Mouse (Mus musculus) heart, embryonic 16.5 days (tissue): ENCODE results near the gene Tbc1d9b. TPM values are rescaled to one million over a fixed set of nuclear protein-coding genes. Genes with fewer than 3 reads are reported as not detected.
"Not testable (repeated sequence)": the region's sequence is repeated elsewhere in the genome, so short reads cannot be mapped to it uniquely, and the experiment has no call there.

Experiments used
- ATAC-seq: fragments of 200-750 bp; cut with Nextera tagmentation; replicated peaks from 2 replicates; pipeline ENCODE4 v1.8.0; 2017; ENCODE audit warnings: moderate number of reproducible peaks; ENCODE audit not compliant: insufficient read depth, low FRiP score; ENCODE audit errors: extremely low read depth
- H3K27ac ChIP-seq: fragments of 300-500 bp; sonication (generic); 2 replicates; pipeline ENCODE4 v1.5.1; 2014; ENCODE audit warnings: mild to moderate bottlenecking, low read length, control low read depth, moderate library complexity
- H3K27me3 ChIP-seq: fragments of 300-500 bp; sonication (generic); 2 replicates; pipeline ENCODE4 v1.6.1; 2014; ENCODE audit warnings: low read length, mixed read lengths; ENCODE audit not compliant: control insufficient read depth, insufficient read depth
- H3K36me3 ChIP-seq: fragments of 300-500 bp; sonication (generic); 2 replicates; pipeline ENCODE4 v1.6.1; 2014; ENCODE audit not compliant: control insufficient read depth, insufficient read depth
- H3K4me1 ChIP-seq: fragments of 300-500 bp; sonication (generic); 2 replicates; pipeline ENCODE4 v1.6.1; 2014; ENCODE audit warnings: low read length, mixed read lengths; ENCODE audit not compliant: control insufficient read depth, insufficient read depth
- H3K4me2 ChIP-seq: fragments of 300-500 bp; sonication (generic); 2 replicates; pipeline ENCODE4 v1.6.1; 2014; ENCODE audit warnings: low read depth, mild to moderate bottlenecking, control low read depth, low read length
- H3K4me3 ChIP-seq: fragments of 300-500 bp; sonication (generic); 2 replicates; pipeline ENCODE4 v1.5.1; 2014; ENCODE audit warnings: mild to moderate bottlenecking, control low read depth, low read length
- H3K9ac ChIP-seq: fragments of 300-500 bp; sonication (generic); 2 replicates; pipeline ENCODE4 v1.6.1; 2014; ENCODE audit warnings: low read length, control low read depth
- H3K9me3 ChIP-seq: fragments of 300-500 bp; sonication (generic); replicated peaks from 2 replicates; pipeline ENCODE4 v1.6.1; 2016; ENCODE audit warnings: low read length; ENCODE audit not compliant: control insufficient read depth
- WGBS: fragments of 180-500 bp; shearing (Covaris S2); extraction: QIAGEN DNeasy Blood & Tissue Kit; methylation state at CpG from one replicate; pipeline ENCODE4 v1.1.7; 2014; 5-methylcytosine and 5-hydroxymethylcytosine counted together
- polyA plus RNA-seq: library from polyadenylated mRNA; unstranded; fragments of >200 nt; fragmentation: Nextera tagmentation; extraction: Ambion mirVana; gene quantifications from 2 replicates; pipeline ENCODE4 v1.2.1, GENCODE M21; 2015

The Tbc1d9b gene
- polyA plus RNA-seq, 1 experiment from 2014 or later = 34.1 TPM

GRCm38 (mm10) chr11:50100548-50101307 lies 30.5 kb upstream of the Tbc1d9b start:
- Histone ChIP-seq H3K27me3 (no peaks in the 10 kb centered on the region), H3K4me2 (no peak overlapping the region), H3K9ac (no peak overlapping the region), H3K4me1 (peaks cover 12% of the 10 kb centered on the region), H3K4me3 (no peak overlapping the region), H3K27ac (no peak overlapping the region), H3K36me3 (peaks cover 2% of the 10 kb centered on the region; the same call in 1 of the 2 replicates), H3K9me3 (no peaks in the 10 kb centered on the region)
- WGBS = 67% methylated on average over 2 of the region's 2 CpGs
- no peak for ATAC-seq

GRCm38 (mm10) chr11:50101962-50102361 lies 29.2 kb upstream of the Tbc1d9b start:
- not testable (repeated sequence) for H3K4me3 ChIP-seq, H3K27ac ChIP-seq, H3K9me3 ChIP-seq, H3K27me3 ChIP-seq, H3K9ac ChIP-seq, H3K4me2 ChIP-seq, H3K36me3 ChIP-seq, ATAC-seq
- peaks cover 21% of the 10 kb centered on the region for H3K4me1 ChIP-seq
- WGBS = 84% methylated on average over 4 of the region's 4 CpGs

GRCm38 (mm10) chr11:50104016-50104415 lies 27.2 kb upstream of the Tbc1d9b start:
- Histone ChIP-seq H3K4me3 (no peak overlapping the region), H3K4me2 (no peak overlapping the region), H3K9ac (no peak overlapping the region), H3K27ac (no peak overlapping the region), H3K4me1 (peaks cover 23% of the 10 kb centered on the region), H3K36me3 (no peaks in the 10 kb centered on the region), H3K27me3 (no peaks in the 10 kb centered on the region), H3K9me3 (no peaks in the 10 kb centered on the region)
- WGBS = 59% methylated on average over 6 of the region's 6 CpGs
- no peak for ATAC-seq

GRCm38 (mm10) chr11:50105237-50105636 lies 26.0 kb upstream of the Tbc1d9b start:
- Histone ChIP-seq H3K27me3 (no peaks in the 10 kb centered on the region), H3K4me3 (no peak overlapping the region), H3K9me3 (no peaks in the 10 kb centered on the region), H3K27ac (no peak overlapping the region), H3K9ac (no peak overlapping the region), H3K4me2 (no peak overlapping the region), H3K36me3 (no peaks in the 10 kb centered on the region), H3K4me1 (peaks cover 15% of the 10 kb centered on the region)
- no peak for ATAC-seq
- 78% methylated on average over 5 of the region's 5 CpGs for whole genome bisulfite sequencing

GRCm38 (mm10) chr11:50106024-50106423 lies 25.2 kb upstream of the Tbc1d9b start:
- H3K4me1 ChIP-seq = peaks cover 15% of the 10 kb centered on the region
- H3K9ac ChIP-seq = no peak overlapping the region
- ATAC-seq = 0 out of 2 replicates have a peak, but pooled peaks have one; percentile 52
- no peaks in the 10 kb centered on the region for H3K27me3 ChIP-seq
- H3K9me3 ChIP-seq = no peaks in the 10 kb centered on the region
- H3K36me3 ChIP-seq = no peaks in the 10 kb centered on the region
- WGBS = 29% methylated on average over 7 of the region's 7 CpGs
- no peak overlapping the region for H3K4me2 ChIP-seq
- no peak overlapping the region for H3K4me3 ChIP-seq
- H3K27ac ChIP-seq = peak overlapping the region; percentile 42; the same call in 1 of the 2 replicates

GRCm38 (mm10) chr11:50108823-50109244 lies 22.4 kb upstream of the Tbc1d9b start:
- no peak overlapping the region for H3K4me2 ChIP-seq
- ATAC-seq = peak; percentile 37; the same call in 1 of the 2 replicates
- no peak overlapping the region for H3K4me3 ChIP-seq
- H3K4me1 ChIP-seq = peaks cover 13% of the 10 kb centered on the region
- no peak overlapping the region for H3K9ac ChIP-seq
- H3K27me3 ChIP-seq = no peaks in the 10 kb centered on the region
- 63% methylated on average over 8 of the region's 8 CpGs for WGBS
- H3K9me3 ChIP-seq = no peaks in the 10 kb centered on the region
- H3K36me3 ChIP-seq = no peaks in the 10 kb centered on the region
- peak overlapping the region; percentile 76 for H3K27ac ChIP-seq

- Histone ChIP-seq H3K4me1 (no peaks in the 10 kb centered on the region), H3K9me3 (no peaks in the 10 kb centered on the region), H3K4me3 (no peak overlapping the region), H3K4me2 (no peak overlapping the region), H3K27ac (no peak overlapping the region), H3K36me3 (no peaks in the 10 kb centered on the region), H3K27me3 (no peaks in the 10 kb centered on the region), H3K9ac (no peak overlapping the region)
- 17% methylated on average over 5 of the region's 5 CpGs for WGBS
- peak; percentile 69 for ATAC-seq
These were observed 16.9 kb upstream of the Tbc1d9b start for GRCm38 (mm10) chr11:50114329-50114728.

- no peaks in the 10 kb centered on the region for H3K27me3 ChIP-seq
- H3K4me2 ChIP-seq = no peak overlapping the region
- no peak overlapping the region for H3K4me3 ChIP-seq
- H3K9ac ChIP-seq = no peak overlapping the region
- ATAC-seq = no peak
- H3K9me3 ChIP-seq = no peaks in the 10 kb centered on the region
- H3K36me3 ChIP-seq = no peaks in the 10 kb centered on the region
- H3K27ac ChIP-seq = no peak overlapping the region
- no peaks in the 10 kb centered on the region for H3K4me1 ChIP-seq
- 84% methylated on average over 8 of the region's 8 CpGs for WGBS
These were observed 8.5 kb upstream of the Tbc1d9b start for GRCm38 (mm10) chr11:50122631-50123081.

GRCm38 (mm10) chr11:50127781-50128180 lies 3.4 kb upstream of the Tbc1d9b start:
- Histone ChIP-seq H3K9ac (no peak overlapping the region), H3K27ac (no peak overlapping the region), H3K4me3 (peak overlapping the region; percentile 4), H3K27me3 (no peaks in the 10 kb centered on the region), H3K4me1 (peaks cover 7% of the 10 kb centered on the region), H3K36me3 (no peaks in the 10 kb centered on the region), H3K4me2 (peak overlapping the region; percentile 49; the same call in 1 of the 2 replicates), H3K9me3 (no peaks in the 10 kb centered on the region)
- no peak for ATAC-seq
- WGBS = 9% methylated on average over 10 of the region's 10 CpGs
